Mouse (Mus musculus): ENCODE measurements around the gene Ppp3ca. TPM values are rescaled to one million over a fixed set of nuclear protein-coding genes. Genes with fewer than 3 reads are reported as not detected.

The Ppp3ca gene
- total and polyA plus RNA-seq, 3 experiments: 63.4 to 143 (median 130) TPM

- H3K4me2 ChIP-seq (ENCODE audit: insufficient read depth, low read depth, poor library complexity, severe bottlenecking): no peak overlapping the region
- in situ Hi-C loops (cut with MboI; ENCODE audit: low pct_ligation_motif_present, low pct_unique_long_range_greater_than_20kb, low sequenced_read_pairs): loop anchor here (25.0 kb wide), 1 partner anchor 1005 kb away; no protein-coding TSS in a partner anchor
- dilution Hi-C loops (cut with MboI; ENCODE audit: extremely low pct_ligation_motif_present, extremely low pct_unique_long_range_greater_than_20kb, low sequenced_read_pairs): no loop called here
- H3K27ac ChIP-seq (ENCODE audit: insufficient read depth, low read depth): no peak overlapping the region
- peaks cover 0 to 3% of the 10 kb centered on the region in 2 experiments; a peak in 1 of 4 replicates for H3K4me1 ChIP-seq (ENCODE audit: control insufficient read depth in 1 of 2, insufficient read depth in 2 of 2)
- no peaks in the 10 kb centered on the region for H3K79me2 ChIP-seq (replicated peaks; ENCODE audit: control insufficient read depth, extremely low read depth, insufficient read depth, poor library complexity, severe bottlenecking)
- no peaks in the 10 kb centered on the region for H3K27me3 ChIP-seq (replicated peaks)
- H3K36me3 ChIP-seq (replicated peaks in 1 of 2; ENCODE audit: control insufficient read depth in 1 of 2, insufficient read depth in 1 of 2, low read length in 1 of 2): peaks cover 46 to 87% of the 10 kb centered on the region in 2 experiments
- no peaks in the 10 kb centered on the region for H3K9me3 ChIP-seq (replicated peaks; ENCODE audit: low read length)
- no peak overlapping the region for H3K4me3 ChIP-seq (replicated peaks in 1 of 3; ENCODE audit: low read depth in 2 of 3, low read length in 2 of 3, poor library complexity in 1 of 3)
- no peak overlapping the region for H3K9ac ChIP-seq (ENCODE audit: insufficient read depth, low read depth)
- no peak for DNase-seq (ENCODE audit: extremely low read depth)
- TF ChIP-seq TCF12 (IDR thresholded peaks at IDR 0.05; ENCODE audit: low read depth, low read length): no peak
- TF ChIP-seq MXI1 (IDR thresholded peaks at IDR 0.05; ENCODE audit: low read depth, low read length): no peak
- TF ChIP-seq IRF4 (IDR thresholded peaks at IDR 0.05; ENCODE audit: low read depth, low read length): no peak
- no peak for TF ChIP-seq PAX5 (IDR thresholded peaks at IDR 0.05; ENCODE audit: low read length)
- no peak for TF ChIP-seq ZNF384 (IDR thresholded peaks at IDR 0.05; ENCODE audit: low read depth, low read length)
- no peak for TF ChIP-seq TBP (conservative IDR thresholded peaks at IDR 0.05; ENCODE audit: low read depth, low read length)
- TF ChIP-seq UBTF (IDR thresholded peaks at IDR 0.05; ENCODE audit: low read depth, low read length): no peak
- no peak for TF ChIP-seq MEF2A (IDR thresholded peaks at IDR 0.05; ENCODE audit: borderline replicate concordance, low read depth, low read length)
- TF ChIP-seq CTCF (conservative IDR thresholded peaks at IDR 0.05 in 1 of 2, IDR thresholded peaks at IDR 0.05 in 1 of 2; ENCODE audit: low read depth in 2 of 2, low read length in 2 of 2): no peak
- no peak for TF ChIP-seq KAT2A (IDR thresholded peaks at IDR 0.05; ENCODE audit: insufficient replicate concordance, low read length)
- TF ChIP-seq USF2 (conservative IDR thresholded peaks at IDR 0.05; ENCODE audit: low read depth, low read length): no peak
- no peak for TF ChIP-seq ZMIZ1 (IDR thresholded peaks at IDR 0.05; ENCODE audit: low read depth, low read length)
- no peak for TF ChIP-seq BHLHE40 (IDR thresholded peaks at IDR 0.05; ENCODE audit: low read depth, low read length)
- no peak for TF ChIP-seq CHD2 (IDR thresholded peaks at IDR 0.05; ENCODE audit: low read length)
These were observed 222.2 kb downstream of the Ppp3ca start for GRCm38 (mm10) chr3:136892140-136892539.

DNA sequence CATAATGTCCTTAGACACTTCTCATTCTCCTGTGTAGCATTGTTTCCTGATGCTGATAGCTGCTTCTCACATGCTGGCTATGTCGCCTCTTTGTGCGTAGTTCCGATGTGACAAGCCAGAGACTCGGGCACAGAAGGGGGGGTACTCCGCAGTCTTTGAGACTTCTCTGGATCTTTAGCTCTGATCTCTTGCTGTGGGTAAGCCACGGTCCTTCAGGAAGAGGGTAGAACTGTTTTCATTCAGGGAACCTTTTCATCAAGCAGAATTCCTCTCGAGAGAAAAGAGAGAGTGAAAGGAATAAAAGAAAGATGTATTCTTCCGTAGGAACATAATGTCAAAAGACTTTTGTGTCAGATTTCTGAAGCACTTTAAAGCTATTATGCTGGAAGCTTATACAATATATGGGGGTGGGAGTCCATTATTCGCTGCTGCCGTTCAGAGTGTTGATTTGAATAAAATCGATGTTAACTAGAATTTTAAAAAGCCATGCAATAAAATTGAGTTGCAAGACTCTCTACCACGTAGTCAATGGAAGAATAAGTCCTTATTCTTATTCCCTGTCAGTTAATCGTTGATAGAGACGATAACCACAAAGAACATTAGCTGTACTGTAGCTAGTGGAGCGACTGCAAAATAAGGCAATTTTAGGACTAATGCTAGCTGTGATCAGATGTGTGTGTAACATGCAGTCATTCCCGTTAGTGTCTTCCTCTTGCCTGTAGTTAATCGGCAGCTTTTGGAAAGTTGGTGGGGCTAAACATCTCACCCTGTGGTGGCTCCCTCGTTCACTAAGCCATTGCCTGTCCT lies 223.9 kb downstream of the Ppp3ca start:
- H3K79me2 ChIP-seq (replicated peaks; ENCODE audit: control insufficient read depth, extremely low read depth, insufficient read depth, poor library complexity, severe bottlenecking): no peaks in the 10 kb centered on the region
- dilution Hi-C loops (cut with MboI; ENCODE audit: extremely low pct_ligation_motif_present, extremely low pct_unique_long_range_greater_than_20kb, low sequenced_read_pairs): no loop called here
- in situ Hi-C loops (cut with MboI; ENCODE audit: low pct_ligation_motif_present, low pct_unique_long_range_greater_than_20kb, low sequenced_read_pairs): loop anchor here (25.0 kb wide), 1 partner anchor 1006 kb away; no protein-coding TSS in a partner anchor

More for the DNA sequence above, 223.9 kb downstream of the Ppp3ca start:
- Histone ChIP-seq H3K4me3 (replicated peaks in 1 of 3; ENCODE audit: low read depth in 2 of 3, low read length in 2 of 3, poor library complexity in 1 of 3) (no peak overlapping the region), H3K36me3 (replicated peaks in 1 of 2; ENCODE audit: control insufficient read depth in 1 of 2, insufficient read depth in 1 of 2, low read length in 1 of 2) (peaks cover 46 to 91% of the 10 kb centered on the region in 2 experiments), H3K4me1 (ENCODE audit: control insufficient read depth in 1 of 2, insufficient read depth in 2 of 2) (peaks cover 0 to 3% of the 10 kb centered on the region in 2 experiments; a peak in 1 of 4 replicates), H3K27ac (ENCODE audit: insufficient read depth, low read depth) (no peak overlapping the region), H3K9ac (ENCODE audit: insufficient read depth, low read depth) (no peak overlapping the region), H3K4me2 (ENCODE audit: insufficient read depth, low read depth, poor library complexity, severe bottlenecking) (no peak overlapping the region), H3K27me3 (replicated peaks) (no peaks in the 10 kb centered on the region), H3K9me3 (replicated peaks; ENCODE audit: low read length) (no peaks in the 10 kb centered on the region)
- no peak for TF ChIP-seq ETS1 (conservative IDR thresholded peaks at IDR 0.05; ENCODE audit: low read depth, low read length)
- no peak for DNase-seq (ENCODE audit: extremely low read depth)

Data from CH12.LX (cell line).